Mouse (Mus musculus) G1E (cell line): ENCODE data around the gene Pkd1l2. TPM values are rescaled to one million over a fixed set of nuclear protein-coding genes. Genes with fewer than 3 reads are reported as not detected.

Experiments used
- ATAC-seq: 2 replicates; pipeline ENCODE4 v1.8.0; 2016; ENCODE audit warnings: mild to moderate bottlenecking; ENCODE audit not compliant: insufficient number of reproducible peaks, poor library complexity, low FRiP score, severe bottlenecking; ENCODE audit errors: extremely low read depth
- DNase-seq: peaks from one replicate; pipeline ENCODE4 v3.0.0; 2012; ENCODE audit warnings: low spot score
- H3K27me3 ChIP-seq: 2 replicates; pipeline ENCODE4 v1.6.1; 2012; ENCODE audit warnings: mild to moderate bottlenecking, low read length, inconsistent platforms; ENCODE audit not compliant: insufficient read depth
- H3K36me3 ChIP-seq: replicated peaks from 2 replicates; pipeline ENCODE3; 2012; ENCODE audit warnings: mild to moderate bottlenecking, inconsistent platforms
- H3K4me1 ChIP-seq: 2 replicates; pipeline ENCODE4 v1.6.1; 2012; ENCODE audit warnings: low read depth, low read length, inconsistent platforms, mixed read lengths; ENCODE audit not compliant: insufficient read depth
- H3K4me3 ChIP-seq: 2 replicates; pipeline ENCODE4 v1.5.1; 2012; ENCODE audit warnings: low read depth, mild to moderate bottlenecking, inconsistent platforms, low read length, moderate library complexity, mixed read lengths
- H3K9me3 ChIP-seq: replicated peaks from 2 replicates; pipeline ENCODE4 v1.6.1; 2012; ENCODE audit warnings: inconsistent platforms
- CTCF ChIP-seq: IDR thresholded peaks from 2 replicates; pipeline ENCODE4 v1.5.1; 2012; ENCODE audit warnings: low read depth, low read length, inconsistent platforms, mixed read lengths
- GATA1 ChIP-seq: IDR thresholded peaks from 2 replicates; pipeline ENCODE4 v1.6.1; 2012; ENCODE audit warnings: borderline replicate concordance, low read length, inconsistent platforms, mixed read lengths
- GATA2 ChIP-seq: IDR thresholded peaks from 2 replicates; pipeline ENCODE4 v1.6.1; 2012; ENCODE audit warnings: low read depth, low read length, inconsistent platforms, borderline replicate concordance
- POLR2AphosphoS5 ChIP-seq: IDR thresholded peaks from 2 replicates; pipeline ENCODE4 v1.6.1; 2012; ENCODE audit warnings: low read depth, low read length, inconsistent platforms; ENCODE audit not compliant: insufficient replicate concordance
- TAL1 ChIP-seq: conservative IDR thresholded peaks from 2 replicates; pipeline ENCODE4 v1.6.1; 2012; ENCODE audit warnings: low read depth, low read length, inconsistent platforms, mixed read lengths
- polyA plus RNA-seq: library from polyadenylated mRNA; stranded (reverse); fragments of >175 nt; gene quantifications from 2 replicates; pipeline ENCODE4 v1.2.3, GENCODE M21; 2012
- total RNA-seq, 2 experiments: library from RNA; stranded (forward) in 1 of 2; stranded (reverse) in 1 of 2; fragments of 200-1000 nt in 1 of 2; fragments of >200 nt in 1 of 2; fragmentation: Nextera tagmentation in 1 of 2; gene quantifications; 2 replicates each; pipeline ENCODE4 v1.2.3; 2014 to 2017

The Pkd1l2 gene
- total RNA-seq (2014; fragmentation: Nextera tagmentation) (0.60 and 0.87 TPM in 2 replicates), total RNA-seq (2017) (0.16 and 0.52 TPM in 2 replicates), polyA plus RNA-seq (0.09 and 0.18 TPM in 2 replicates)

GRCm38 (mm10) chr8:117082399-117082872 is at the start of gene Pkd1l2:
TSS of gene Pkd1l2 (minus strand) at chr8:117082449.
- H3K4me3 ChIP-seq: peak within 1 kb of the TSS; percentile 59; the same call in 1 of the 2 replicates
- DNase-seq: no peak
- no peak for ATAC-seq

GRCm38 (mm10) chr8:117127063-117127462 is 44.8 kb upstream of the Pkd1l2 start:
- no peak for TF ChIP-seq TAL1
- TF ChIP-seq CTCF: no peak
- no peak for TF ChIP-seq GATA2
- no peak for TF ChIP-seq POLR2AphosphoS5
- TF ChIP-seq GATA1: no peak
- DNase-seq (no peak), ATAC-seq (no peak)
- Histone ChIP-seq H3K4me1 (0 out of 2 replicates have a peak, but pooled peaks cover 3% of the 10 kb centered on the region), H3K36me3 (no peaks in the 10 kb centered on the region), H3K27me3 (peaks cover 13% of the 10 kb centered on the region; the same call in 1 of the 2 replicates), H3K4me3 (no peak overlapping the region), H3K9me3 (no peaks in the 10 kb centered on the region)

More at GRCm38 (mm10) chr8:117082399-117082872, at the start of gene Pkd1l2:
- TF ChIP-seq CTCF (no peak), TAL1 (no peak), GATA2 (no peak), GATA1 (no peak), POLR2AphosphoS5 (no peak)
- Histone ChIP-seq H3K36me3 (no peaks in the 10 kb centered on the region), H3K4me1 (peaks cover 84% of the 10 kb centered on the region), H3K27me3 (peaks cover 17% of the 10 kb centered on the region; the same call in 1 of the 2 replicates), H3K9me3 (peaks cover 8% of the 10 kb centered on the region)

- Histone ChIP-seq H3K27me3 (peaks cover 10% of the 10 kb centered on the region; the same call in 1 of the 2 replicates), H3K9me3 (no peaks in the 10 kb centered on the region), H3K4me1 (peaks cover 8% of the 10 kb centered on the region), H3K4me3 (no peak overlapping the region), H3K36me3 (no peaks in the 10 kb centered on the region)
- ATAC-seq: no peak
- TF ChIP-seq TAL1 (no peak), GATA1 (no peak), CTCF (no peak), GATA2 (no peak), POLR2AphosphoS5 (no peak)
- DNase-seq: no peak
Measured at GRCm38 (mm10) chr8:117126411-117126810, 44.2 kb upstream of the Pkd1l2 start.

- no peak for DNase-seq
- Histone ChIP-seq H3K36me3 (no peaks in the 10 kb centered on the region), H3K4me3 (no peak overlapping the region), H3K27me3 (peaks cover 10% of the 10 kb centered on the region; the same call in 1 of the 2 replicates), H3K9me3 (no peaks in the 10 kb centered on the region), H3K4me1 (peaks cover 12% of the 10 kb centered on the region)
- no peak for ATAC-seq
- no peak for TF ChIP-seq GATA1
- TF ChIP-seq POLR2AphosphoS5: no peak
- TF ChIP-seq GATA2: no peak
- no peak for TF ChIP-seq TAL1
- no peak for TF ChIP-seq CTCF
Measured at GRCm38 (mm10) chr8:117125854-117126253, 43.6 kb upstream of the Pkd1l2 start.

GRCm38 (mm10) chr8:117123850-117124633 is 41.8 kb upstream of the Pkd1l2 start:
- Histone ChIP-seq H3K4me3 (no peak overlapping the region), H3K27me3 (peaks cover 6% of the 10 kb centered on the region; the same call in 1 of the 2 replicates), H3K36me3 (no peaks in the 10 kb centered on the region), H3K9me3 (no peaks in the 10 kb centered on the region), H3K4me1 (peaks cover 12% of the 10 kb centered on the region)
- TF ChIP-seq GATA2 (no peak), GATA1 (no peak), POLR2AphosphoS5 (no peak), CTCF (no peak), TAL1 (no peak)
- DNase-seq (no peak), ATAC-seq (no peak)

- Histone ChIP-seq H3K4me3 (no peak overlapping the region), H3K4me1 (peaks cover 10% of the 10 kb centered on the region), H3K9me3 (no peaks in the 10 kb centered on the region), H3K36me3 (no peaks in the 10 kb centered on the region), H3K27me3 (peaks cover 4% of the 10 kb centered on the region; the same call in 1 of the 2 replicates)
- TF ChIP-seq GATA2 (no peak), TAL1 (no peak), POLR2AphosphoS5 (no peak), CTCF (no peak), GATA1 (no peak)
- ATAC-seq (peak; percentile 89), DNase-seq (peak; percentile 29)
Measured at GRCm38 (mm10) chr8:117121277-117121676, 39.0 kb upstream of the Pkd1l2 start.
